Mouse (Mus musculus): ENCODE measurements around the gene Rlim. TPM values are rescaled to one million over a fixed set of nuclear protein-coding genes. Genes with fewer than 3 reads are reported as not detected.
A peak's percentile ranks its signal among the peaks of the same experiment; 100 is the strongest.

The Rlim gene
- polyA plus RNA-seq (2015; fragmentation: Nextera tagmentation; extraction: Ambion mirVana): 30.6 and 34.3 TPM in 2 replicates

DNA sequence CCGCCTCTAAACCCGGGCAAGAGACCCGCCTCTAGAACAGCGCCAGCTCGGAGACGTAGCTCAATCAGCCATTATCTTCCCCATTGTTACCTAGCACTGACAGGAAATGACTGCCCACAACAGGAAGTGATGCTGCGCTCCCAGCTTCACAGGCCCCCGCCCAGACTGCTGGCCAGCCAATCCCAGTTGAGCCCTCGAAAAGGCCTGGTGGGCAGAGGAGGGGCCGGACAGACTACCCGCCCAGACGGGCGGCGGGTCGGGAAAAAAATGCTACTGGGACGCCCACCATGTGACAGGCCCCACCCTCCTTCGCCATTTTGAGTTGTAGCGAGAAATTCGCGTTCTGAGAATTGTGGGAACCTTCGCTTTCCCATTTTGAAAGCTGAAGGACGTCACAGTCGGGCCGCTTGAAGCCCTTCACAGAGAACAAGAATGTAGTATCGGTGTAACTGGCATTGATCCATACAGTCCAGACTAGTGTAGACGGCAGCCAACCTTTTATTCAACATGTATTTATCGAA is at the start of gene Rlim:
Gene Rlim (minus strand): TSS at position 116 of the 521 bp plus-strand sequence.
- H3K27me3 ChIP-seq (replicated peaks): no peaks in the 10 kb centered on the region; the same call in 1 of the 2 replicates
- ATAC-seq (ENCODE audit: insufficient read depth, low FRiP score, low read depth): peak; percentile 99
- H3K4me1 ChIP-seq: no peaks in the 10 kb centered on the region
- peak within 1 kb of the TSS; percentile 67 for H3K4me3 ChIP-seq (replicated peaks)
- H3K4me2 ChIP-seq: peak within 1 kb of the TSS; percentile 47
- no peaks in the 10 kb centered on the region for H3K9me3 ChIP-seq
- WGBS: 22% methylated on average over 27 of the region's 27 CpGs
- H3K27ac ChIP-seq: peak within 1 kb of the TSS; percentile 93
- H3K9ac ChIP-seq: peak within 1 kb of the TSS; percentile 76
- no peaks in the 10 kb centered on the region for H3K36me3 ChIP-seq

DNA sequence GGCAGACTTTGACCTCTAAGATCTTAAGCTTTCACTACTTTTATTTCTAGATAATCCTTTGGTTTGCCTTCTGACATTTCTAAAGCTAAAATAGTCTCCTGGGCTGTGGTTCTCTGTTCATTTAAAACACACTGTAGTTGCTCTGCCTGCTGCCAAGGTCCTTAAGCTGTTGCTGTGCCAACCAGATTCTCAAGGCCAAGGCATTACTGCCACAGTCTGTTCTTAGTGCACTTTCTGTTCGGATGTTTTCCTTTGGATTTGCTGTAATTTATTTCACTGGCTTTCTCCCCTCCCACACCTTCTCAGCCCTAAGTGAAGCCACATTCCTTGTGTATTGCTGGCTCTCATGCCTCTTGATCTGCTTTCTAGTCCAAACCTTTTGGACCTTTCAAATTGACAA is 36.1 kb upstream of the Rlim start:
- WGBS: 55% methylated on average over 1 of the region's 1 CpGs
- H3K9ac ChIP-seq: no peak overlapping the region

DNA sequence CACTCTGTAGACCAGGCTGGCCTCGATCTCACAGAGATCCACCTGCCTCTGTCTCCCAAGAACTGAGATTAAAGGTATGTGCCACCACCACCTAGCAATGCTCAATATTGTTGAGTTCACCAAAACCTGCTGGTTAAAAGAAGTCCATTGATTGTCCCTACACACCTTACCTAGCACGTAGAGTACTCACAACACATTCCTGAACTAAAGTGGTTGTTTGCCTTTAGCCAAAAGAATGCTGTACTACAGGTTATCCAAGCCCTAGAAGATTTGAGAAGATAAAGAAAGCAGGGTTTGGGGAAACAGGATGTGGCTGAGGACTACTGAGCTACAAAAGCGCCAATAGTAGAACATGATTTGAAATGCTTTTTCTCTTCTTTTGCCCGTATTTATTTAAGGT is 34.0 kb upstream of the Rlim start:
- no peaks in the 10 kb centered on the region for H3K4me1 ChIP-seq
- H3K27ac ChIP-seq: no peak overlapping the region; the same call in 1 of the 2 replicates
- H3K4me3 ChIP-seq (replicated peaks): no peak overlapping the region
- no peaks in the 10 kb centered on the region for H3K36me3 ChIP-seq
- WGBS: 74% methylated on average over 4 of the region's 4 CpGs
- H3K9ac ChIP-seq: no peak overlapping the region
- H3K4me2 ChIP-seq: no peak overlapping the region
- peak; percentile 72 for ATAC-seq (ENCODE audit: insufficient read depth, low FRiP score, low read depth)
- no peaks in the 10 kb centered on the region for H3K27me3 ChIP-seq (replicated peaks)
- no peaks in the 10 kb centered on the region for H3K9me3 ChIP-seq

More for the DNA sequence above, 36.1 kb upstream of the Rlim start:
- no peaks in the 10 kb centered on the region for H3K27me3 ChIP-seq (replicated peaks)
- ATAC-seq (ENCODE audit: insufficient read depth, low FRiP score, low read depth): no peak
- no peaks in the 10 kb centered on the region for H3K4me1 ChIP-seq
- H3K27ac ChIP-seq: no peak overlapping the region
- H3K4me3 ChIP-seq (replicated peaks): no peak overlapping the region
- no peak overlapping the region for H3K4me2 ChIP-seq
- no peaks in the 10 kb centered on the region for H3K36me3 ChIP-seq
- no peaks in the 10 kb centered on the region for H3K9me3 ChIP-seq

- Histone ChIP-seq H3K4me3 (replicated peaks) (no peak overlapping the region), H3K27me3 (replicated peaks) (no peaks in the 10 kb centered on the region), H3K9ac (no peak overlapping the region), H3K36me3 (no peaks in the 10 kb centered on the region), H3K27ac (no peak overlapping the region), H3K9me3 (no peaks in the 10 kb centered on the region), H3K4me2 (no peak overlapping the region), H3K4me1 (no peaks in the 10 kb centered on the region)
- ATAC-seq (ENCODE audit: insufficient read depth, low FRiP score, low read depth): peak; percentile 22; the same call in 1 of the 2 replicates
- WGBS: 45% methylated on average over 4 of the region's 4 CpGs
Observed at GRCm38 (mm10) chrX:104013318-104013811, 32.3 kb upstream of the Rlim start.

- no peak overlapping the region for H3K9ac ChIP-seq
- WGBS: 42% methylated on average over 3 of the region's 3 CpGs
- H3K27ac ChIP-seq: no peak overlapping the region; the same call in 1 of the 2 replicates
- H3K4me3 ChIP-seq (replicated peaks): no peak overlapping the region
- ATAC-seq (ENCODE audit: insufficient read depth, low FRiP score, low read depth): peak; percentile 58; the same call in 1 of the 2 replicates
- H3K4me1 ChIP-seq: no peaks in the 10 kb centered on the region
- 0 out of 2 replicates have a peak, but pooled peaks cover 9% of the 10 kb centered on the region for H3K27me3 ChIP-seq (replicated peaks)
- no peaks in the 10 kb centered on the region for H3K9me3 ChIP-seq
- no peaks in the 10 kb centered on the region for H3K36me3 ChIP-seq
- H3K4me2 ChIP-seq: no peak overlapping the region
Observed at GRCm38 (mm10) chrX:103994741-103995140, 13.7 kb upstream of the Rlim start.

- no peak for ATAC-seq (ENCODE audit: insufficient read depth, low FRiP score, low read depth)
- no peak overlapping the region for H3K27ac ChIP-seq
- no peak overlapping the region for H3K4me2 ChIP-seq
- no peaks in the 10 kb centered on the region for H3K4me1 ChIP-seq
- H3K9me3 ChIP-seq: no peaks in the 10 kb centered on the region
- no peak overlapping the region for H3K4me3 ChIP-seq (replicated peaks)
- H3K9ac ChIP-seq: no peak overlapping the region
- WGBS: 44% methylated on average over 6 of the region's 6 CpGs
- H3K27me3 ChIP-seq (replicated peaks): 0 out of 2 replicates have a peak, but pooled peaks cover 9% of the 10 kb centered on the region
- H3K36me3 ChIP-seq: no peaks in the 10 kb centered on the region
Observed at GRCm38 (mm10) chrX:103993864-103994263, 12.8 kb upstream of the Rlim start.

GRCm38 (mm10) chrX:103991702-103992101 is 10.6 kb upstream of the Rlim start:
- H3K27me3 ChIP-seq (replicated peaks): 0 out of 2 replicates have a peak, but pooled peaks cover 9% of the 10 kb centered on the region
- no peak overlapping the region for H3K4me3 ChIP-seq (replicated peaks)
- H3K9me3 ChIP-seq: no peaks in the 10 kb centered on the region
- no peak overlapping the region for H3K27ac ChIP-seq
- no peaks in the 10 kb centered on the region for H3K4me1 ChIP-seq
- no peak for ATAC-seq (ENCODE audit: insufficient read depth, low FRiP score, low read depth)
- WGBS: 35% methylated on average over 10 of the region's 10 CpGs
- no peak overlapping the region for H3K9ac ChIP-seq
- H3K36me3 ChIP-seq: no peaks in the 10 kb centered on the region
- H3K4me2 ChIP-seq: no peak overlapping the region

DNA sequence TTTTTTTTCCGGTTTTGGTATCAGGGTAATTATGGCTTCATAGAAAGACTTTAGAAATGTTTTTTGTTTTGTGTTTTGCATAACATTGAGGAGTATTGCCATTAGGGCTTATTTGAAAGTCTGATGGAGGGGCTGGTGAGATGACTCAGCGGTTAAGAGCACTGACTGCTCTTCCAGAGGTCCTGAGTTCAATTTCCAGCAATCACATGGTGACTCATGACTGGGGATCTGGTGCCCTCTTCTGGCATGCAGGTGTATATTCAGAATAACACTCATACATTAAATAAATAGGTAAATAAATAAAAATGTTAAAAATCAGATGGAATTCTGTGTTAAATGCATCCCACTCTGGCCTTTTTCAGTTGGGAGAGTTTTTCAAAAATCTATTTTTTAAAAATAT is 9.3 kb upstream of the Rlim start:
- H3K36me3 ChIP-seq: no peaks in the 10 kb centered on the region
- H3K4me1 ChIP-seq: no peaks in the 10 kb centered on the region
- H3K4me2 ChIP-seq: no peak overlapping the region
- 63% methylated on average over 2 of the region's 2 CpGs for WGBS
- H3K4me3 ChIP-seq (replicated peaks): no peak overlapping the region
- ATAC-seq (ENCODE audit: insufficient read depth, low FRiP score, low read depth): no peak
- H3K9ac ChIP-seq: no peak overlapping the region
- no peaks in the 10 kb centered on the region for H3K9me3 ChIP-seq
- no peak overlapping the region for H3K27ac ChIP-seq
- H3K27me3 ChIP-seq (replicated peaks): 0 out of 2 replicates have a peak, but pooled peaks cover 9% of the 10 kb centered on the region

- Histone ChIP-seq H3K4me1 (no peaks in the 10 kb centered on the region), H3K9me3 (no peaks in the 10 kb centered on the region), H3K27me3 (replicated peaks) (no peaks in the 10 kb centered on the region; the same call in 1 of the 2 replicates), H3K4me3 (replicated peaks) (no peak overlapping the region), H3K4me2 (no peak overlapping the region), H3K9ac (no peak overlapping the region), H3K27ac (no peak overlapping the region), H3K36me3 (no peaks in the 10 kb centered on the region)
- 31% methylated on average over 12 of the region's 12 CpGs for WGBS
- no peak for ATAC-seq (ENCODE audit: insufficient read depth, low FRiP score, low read depth)
Observed at GRCm38 (mm10) chrX:103987215-103987964, 6.3 kb upstream of the Rlim start.

DNA sequence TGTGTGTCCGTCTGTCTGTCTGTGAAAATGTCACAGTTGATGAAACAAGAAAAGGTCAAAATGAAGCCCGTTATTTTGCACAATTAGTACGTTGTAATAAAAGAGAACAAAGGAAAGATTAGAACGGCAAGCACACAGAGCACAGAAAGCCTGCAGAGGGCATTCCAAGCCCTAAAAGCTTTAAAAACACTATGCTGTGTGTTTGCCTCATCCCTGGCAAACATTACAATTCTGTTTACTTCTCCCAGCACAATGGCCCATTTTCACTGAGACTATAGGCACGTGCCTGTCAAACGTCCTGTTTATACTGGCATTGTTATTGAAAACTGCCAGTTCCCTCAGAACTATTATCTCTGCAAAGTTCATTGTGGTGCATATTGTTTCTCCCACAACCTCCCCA is 5.1 kb upstream of the Rlim start:
- no peak overlapping the region for H3K9ac ChIP-seq
- no peak overlapping the region for H3K27ac ChIP-seq
- H3K27me3 ChIP-seq (replicated peaks): no peaks in the 10 kb centered on the region; the same call in 1 of the 2 replicates
- no peak for ATAC-seq (ENCODE audit: insufficient read depth, low FRiP score, low read depth)
- H3K4me1 ChIP-seq: no peaks in the 10 kb centered on the region
- H3K36me3 ChIP-seq: no peaks in the 10 kb centered on the region
- H3K9me3 ChIP-seq: no peaks in the 10 kb centered on the region
- no peak overlapping the region for H3K4me2 ChIP-seq
- no peak overlapping the region for H3K4me3 ChIP-seq (replicated peaks)
- WGBS: 24% methylated on average over 6 of the region's 6 CpGs

DNA sequence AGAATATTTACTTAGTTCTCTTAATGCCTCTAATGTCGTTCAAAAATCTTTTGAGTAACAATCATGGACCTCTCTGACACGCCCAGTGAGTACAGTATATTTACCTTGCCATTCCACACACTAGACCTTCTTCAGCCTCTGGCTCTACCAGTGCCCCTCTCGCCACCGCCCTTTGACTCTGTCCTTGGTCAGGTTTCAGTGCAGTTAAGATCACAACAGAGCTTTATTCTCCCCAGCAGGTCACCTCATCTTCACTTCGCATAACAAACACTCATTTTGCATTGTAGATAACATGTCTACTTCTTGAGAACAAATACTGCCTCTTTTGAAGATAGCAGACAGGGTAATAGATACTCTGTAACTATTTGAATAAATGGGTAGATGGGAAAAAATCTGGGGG is 3.9 kb upstream of the Rlim start:
- no peak overlapping the region for H3K4me3 ChIP-seq (replicated peaks)
- WGBS: 39% methylated on average over 5 of the region's 5 CpGs
- H3K27ac ChIP-seq: no peak overlapping the region
- no peak overlapping the region for H3K9ac ChIP-seq
- H3K4me2 ChIP-seq: no peak overlapping the region
- no peaks in the 10 kb centered on the region for H3K9me3 ChIP-seq
- no peak for ATAC-seq (ENCODE audit: insufficient read depth, low FRiP score, low read depth)
- H3K36me3 ChIP-seq: no peaks in the 10 kb centered on the region
- no peaks in the 10 kb centered on the region for H3K4me1 ChIP-seq
- H3K27me3 ChIP-seq (replicated peaks): no peaks in the 10 kb centered on the region; the same call in 1 of the 2 replicates

- no peak for ATAC-seq (ENCODE audit: insufficient read depth, low FRiP score, low read depth)
- Histone ChIP-seq H3K27ac (peak overlapping the region; percentile 84; the same call in 1 of the 2 replicates), H3K9ac (no peak overlapping the region), H3K9me3 (no peaks in the 10 kb centered on the region), H3K4me2 (peak overlapping the region; percentile 40), H3K4me3 (replicated peaks) (peak overlapping the region; percentile 24; the same call in 1 of the 2 replicates), H3K4me1 (no peaks in the 10 kb centered on the region), H3K27me3 (replicated peaks) (no peaks in the 10 kb centered on the region; the same call in 1 of the 2 replicates), H3K36me3 (no peaks in the 10 kb centered on the region)
- WGBS: 75% methylated on average over 10 of the region's 10 CpGs
Observed at GRCm38 (mm10) chrX:103981806-103982205, 722 bp upstream of the Rlim start.

All from stomach, embryonic 15.5 days (tissue).